Mouse (Mus musculus) limb, embryonic 13.5 days (tissue): ENCODE measurements around the gene Ccdc157. TPM values are rescaled to one million over a fixed set of nuclear protein-coding genes. Genes with fewer than 3 reads are reported as not detected.
"Not testable (repeated sequence)": the region's sequence is repeated elsewhere in the genome, so short reads cannot be mapped to it uniquely, and the experiment has no call there.

Source experiments
- ATAC-seq: fragments of 200-750 bp; cut with Nextera tagmentation; 2 replicates; pipeline ENCODE4 v1.8.0; 2017; ENCODE audit warnings: low read depth, moderate number of reproducible peaks, moderate TSS enrichment; ENCODE audit not compliant: low FRiP score
- H3K27ac ChIP-seq: fragments of 300-500 bp; sonication (generic); 2 replicates; pipeline ENCODE4 v1.5.1; 2015; ENCODE audit warnings: inconsistent platforms, mild to moderate bottlenecking, moderate library complexity
- H3K27me3 ChIP-seq: fragments of 300-500 bp; sonication (generic); 2 replicates; pipeline ENCODE4 v1.6.1; 2015; ENCODE audit warnings: mild to moderate bottlenecking, inconsistent platforms
- H3K36me3 ChIP-seq: fragments of 300-500 bp; sonication (generic); 2 replicates; pipeline ENCODE4 v1.6.1; 2015; ENCODE audit warnings: inconsistent platforms, mild to moderate bottlenecking, moderate library complexity
- H3K4me1 ChIP-seq: fragments of 300-500 bp; sonication (generic); 2 replicates; pipeline ENCODE4 v1.6.1; 2015; ENCODE audit warnings: inconsistent platforms
- H3K4me2 ChIP-seq: fragments of 300-500 bp; sonication (generic); replicated peaks from 2 replicates; pipeline ENCODE4 v1.6.1; 2015; ENCODE audit warnings: inconsistent platforms, mild to moderate bottlenecking, moderate library complexity
- H3K4me3 ChIP-seq: fragments of 300-500 bp; sonication (generic); 2 replicates; pipeline ENCODE4 v1.5.1; 2015; ENCODE audit warnings: moderate library complexity, mild to moderate bottlenecking, inconsistent platforms
- H3K9ac ChIP-seq: fragments of 300-500 bp; sonication (generic); 2 replicates; pipeline ENCODE4 v1.6.1; 2015; ENCODE audit warnings: mild to moderate bottlenecking, inconsistent platforms
- H3K9me3 ChIP-seq: fragments of 300-500 bp; sonication (generic); 2 replicates; pipeline ENCODE4 v1.6.1; 2016; ENCODE audit warnings: inconsistent platforms
- WGBS: fragments of 180-500 bp; shearing (Covaris S2); methylation state at CpG from one replicate; pipeline ENCODE4 v1.1.7; 2015; 5-methylcytosine and 5-hydroxymethylcytosine counted together
- polyA plus RNA-seq: library from polyadenylated mRNA; unstranded; fragments of >200 nt; fragmentation: Nextera tagmentation; extraction: Ambion mirVana; gene quantifications from 2 replicates; pipeline ENCODE4 v1.2.1, GENCODE M21; 2015

Ccdc157 gene
- polyA plus RNA-seq, 1 experiment from 2014 or later: 10.3 TPM

GRCm38 (mm10) chr11:4108691-4109090 lies 51.4 kb downstream of the Ccdc157 start:
- no peaks in the 10 kb centered on the region for H3K4me1 ChIP-seq
- H3K27me3 ChIP-seq: no peaks in the 10 kb centered on the region
- no peak overlapping the region for H3K4me3 ChIP-seq
- no peak for ATAC-seq
- no peak overlapping the region for H3K4me2 ChIP-seq
- no peak overlapping the region for H3K27ac ChIP-seq
- H3K36me3 ChIP-seq: peaks cover 16% of the 10 kb centered on the region
- no peaks in the 10 kb centered on the region for H3K9me3 ChIP-seq
- H3K9ac ChIP-seq: no peak overlapping the region
- 67% methylated on average over 7 of the region's 7 CpGs for WGBS

- H3K9ac ChIP-seq, ATAC-seq, H3K9me3 ChIP-seq, H3K27me3 ChIP-seq, H3K4me2 ChIP-seq, H3K4me1 ChIP-seq, H3K27ac ChIP-seq, H3K4me3 ChIP-seq: not testable (repeated sequence)
- H3K36me3 ChIP-seq: peaks cover 16% of the 10 kb centered on the region
- WGBS: 89% methylated on average over 6 of the region's 6 CpGs
Measured at GRCm38 (mm10) chr11:4107901-4108300, 52.2 kb downstream of the Ccdc157 start.

- 33% methylated on average over 6 of the region's 6 CpGs for WGBS
- no peaks in the 10 kb centered on the region for H3K4me1 ChIP-seq
Measured at GRCm38 (mm10) chr11:4105444-4105843, 54.6 kb downstream of the Ccdc157 start.

GRCm38 (mm10) chr11:4104989-4105388 lies 55.1 kb downstream of the Ccdc157 start:
- H3K4me3 ChIP-seq: no peak overlapping the region
- peaks cover 12% of the 10 kb centered on the region for H3K36me3 ChIP-seq
- H3K9me3 ChIP-seq: no peaks in the 10 kb centered on the region
- ATAC-seq: no peak
- H3K27ac ChIP-seq: no peak overlapping the region
- H3K9ac ChIP-seq: no peak overlapping the region
- H3K4me1 ChIP-seq: no peaks in the 10 kb centered on the region
- no peak overlapping the region for H3K4me2 ChIP-seq
- WGBS: 81% methylated on average over 5 of the region's 5 CpGs
- no peaks in the 10 kb centered on the region for H3K27me3 ChIP-seq

More at GRCm38 (mm10) chr11:4105444-4105843, 54.6 kb downstream of the Ccdc157 start:
- Histone ChIP-seq H3K4me3 (no peak overlapping the region), H3K9ac (peak overlapping the region; percentile 19; the same call in 1 of the 2 replicates), H3K27ac (no peak overlapping the region), H3K4me2 (no peak overlapping the region), H3K36me3 (peaks cover 12% of the 10 kb centered on the region), H3K27me3 (no peaks in the 10 kb centered on the region), H3K9me3 (no peaks in the 10 kb centered on the region)
- no peak for ATAC-seq

- H3K36me3 ChIP-seq: peaks cover 5% of the 10 kb centered on the region
- H3K9me3 ChIP-seq: no peaks in the 10 kb centered on the region
- H3K4me3 ChIP-seq: no peak overlapping the region
- WGBS: 81% methylated on average over 14 of the region's 14 CpGs
- no peak overlapping the region for H3K27ac ChIP-seq
- no peak overlapping the region for H3K4me2 ChIP-seq
- H3K9ac ChIP-seq: no peak overlapping the region
- no peak for ATAC-seq
- H3K4me1 ChIP-seq: no peaks in the 10 kb centered on the region
- H3K27me3 ChIP-seq: no peaks in the 10 kb centered on the region
Measured at GRCm38 (mm10) chr11:4103522-4103921, 56.6 kb downstream of the Ccdc157 start.

- 74% methylated on average over 5 of the region's 5 CpGs for WGBS
- no peaks in the 10 kb centered on the region for H3K27me3 ChIP-seq
Measured at GRCm38 (mm10) chr11:4101851-4102250, 58.2 kb downstream of the Ccdc157 start.

GRCm38 (mm10) chr11:4099447-4099846 lies 60.6 kb downstream of the Ccdc157 start:
- H3K9ac ChIP-seq: no peak overlapping the region
- H3K9me3 ChIP-seq: no peaks in the 10 kb centered on the region
- H3K27me3 ChIP-seq: no peaks in the 10 kb centered on the region
- H3K4me1 ChIP-seq: peaks cover 22% of the 10 kb centered on the region
- ATAC-seq: no peak
- no peak overlapping the region for H3K4me3 ChIP-seq
- H3K27ac ChIP-seq: no peak overlapping the region
- WGBS: 73% methylated on average over 3 of the region's 3 CpGs
- no peaks in the 10 kb centered on the region for H3K36me3 ChIP-seq
- no peak overlapping the region for H3K4me2 ChIP-seq

More at GRCm38 (mm10) chr11:4101851-4102250, 58.2 kb downstream of the Ccdc157 start:
- ATAC-seq: no peak
- H3K4me2 ChIP-seq: no peak overlapping the region
- H3K9me3 ChIP-seq: no peaks in the 10 kb centered on the region
- H3K36me3 ChIP-seq: no peaks in the 10 kb centered on the region; the same call in 1 of the 2 replicates
- H3K27ac ChIP-seq: no peak overlapping the region
- no peak overlapping the region for H3K9ac ChIP-seq
- H3K4me3 ChIP-seq: no peak overlapping the region
- H3K4me1 ChIP-seq: peaks cover 6% of the 10 kb centered on the region

- H3K9me3 ChIP-seq: no peaks in the 10 kb centered on the region
- no peak overlapping the region for H3K9ac ChIP-seq
- H3K4me1 ChIP-seq: peaks cover 25% of the 10 kb centered on the region
- no peak for ATAC-seq
- no peak overlapping the region for H3K4me3 ChIP-seq
- H3K27me3 ChIP-seq: no peaks in the 10 kb centered on the region
- H3K4me2 ChIP-seq: no peak overlapping the region
- no peaks in the 10 kb centered on the region for H3K36me3 ChIP-seq
- no peak overlapping the region for H3K27ac ChIP-seq
- WGBS: 77% methylated on average over 7 of the region's 7 CpGs
Measured at GRCm38 (mm10) chr11:4098816-4099215, 61.3 kb downstream of the Ccdc157 start.

GRCm38 (mm10) chr11:4098120-4098519 lies 62.0 kb downstream of the Ccdc157 start:
- H3K36me3 ChIP-seq: no peaks in the 10 kb centered on the region
- 61% methylated on average over 8 of the region's 8 CpGs for WGBS
- no peak overlapping the region for H3K27ac ChIP-seq
- no peak overlapping the region for H3K9ac ChIP-seq
- ATAC-seq: no peak
- no peak overlapping the region for H3K4me3 ChIP-seq
- H3K9me3 ChIP-seq: no peaks in the 10 kb centered on the region
- no peak overlapping the region for H3K4me2 ChIP-seq
- H3K4me1 ChIP-seq: peaks cover 25% of the 10 kb centered on the region
- no peaks in the 10 kb centered on the region for H3K27me3 ChIP-seq

GRCm38 (mm10) chr11:4097091-4097621 lies 62.9 kb downstream of the Ccdc157 start:
- peak overlapping the region; percentile 52 for H3K4me3 ChIP-seq
- H3K4me2 ChIP-seq: peak overlapping the region; percentile 90
- peaks cover under 1% of the 10 kb centered on the region; the same call in 1 of the 2 replicates for H3K36me3 ChIP-seq
- 31% methylated on average over 10 of the region's 10 CpGs for WGBS
- peaks cover 25% of the 10 kb centered on the region for H3K4me1 ChIP-seq
- peak; percentile 55 for ATAC-seq
- H3K27me3 ChIP-seq: no peaks in the 10 kb centered on the region
- peak overlapping the region; percentile 87 for H3K9ac ChIP-seq
- H3K27ac ChIP-seq: peak overlapping the region; percentile 85
- H3K9me3 ChIP-seq: no peaks in the 10 kb centered on the region

- peak overlapping the region; percentile 52 for H3K4me3 ChIP-seq
- peak overlapping the region; percentile 90 for H3K4me2 ChIP-seq
- H3K4me1 ChIP-seq: peaks cover 25% of the 10 kb centered on the region
- peak overlapping the region; percentile 87 for H3K9ac ChIP-seq
- H3K27me3 ChIP-seq: no peaks in the 10 kb centered on the region
- peak overlapping the region; percentile 85 for H3K27ac ChIP-seq
- WGBS: 3% methylated on average over 45 of the region's 45 CpGs
- ATAC-seq: peak; percentile 94
- H3K36me3 ChIP-seq: peaks cover 7% of the 10 kb centered on the region
- no peaks in the 10 kb centered on the region for H3K9me3 ChIP-seq
Measured at GRCm38 (mm10) chr11:4096054-4096984, 63.8 kb downstream of the Ccdc157 start.
